Mouse (Mus musculus) right cerebral cortex, postnatal 10 days (tissue): ENCODE measurements around the gene Ppm1b.
A peak's percentile ranks its signal among the peaks of the same experiment; 100 is the strongest.

Experiments
- DNase-seq, 2 experiments: peaks; one replicate each; pipeline ENCODE4 v3.0.0; 2021; ENCODE audit warnings: low spot score in 2 of 2

Gene Ppm1b

GRCm38 (mm10) chr17:84958411-84958911 is 1.9 kb downstream of the Ppm1b start:
- DNase-seq, result peak in 1 of 2 experiments; percentile 31

DNA sequence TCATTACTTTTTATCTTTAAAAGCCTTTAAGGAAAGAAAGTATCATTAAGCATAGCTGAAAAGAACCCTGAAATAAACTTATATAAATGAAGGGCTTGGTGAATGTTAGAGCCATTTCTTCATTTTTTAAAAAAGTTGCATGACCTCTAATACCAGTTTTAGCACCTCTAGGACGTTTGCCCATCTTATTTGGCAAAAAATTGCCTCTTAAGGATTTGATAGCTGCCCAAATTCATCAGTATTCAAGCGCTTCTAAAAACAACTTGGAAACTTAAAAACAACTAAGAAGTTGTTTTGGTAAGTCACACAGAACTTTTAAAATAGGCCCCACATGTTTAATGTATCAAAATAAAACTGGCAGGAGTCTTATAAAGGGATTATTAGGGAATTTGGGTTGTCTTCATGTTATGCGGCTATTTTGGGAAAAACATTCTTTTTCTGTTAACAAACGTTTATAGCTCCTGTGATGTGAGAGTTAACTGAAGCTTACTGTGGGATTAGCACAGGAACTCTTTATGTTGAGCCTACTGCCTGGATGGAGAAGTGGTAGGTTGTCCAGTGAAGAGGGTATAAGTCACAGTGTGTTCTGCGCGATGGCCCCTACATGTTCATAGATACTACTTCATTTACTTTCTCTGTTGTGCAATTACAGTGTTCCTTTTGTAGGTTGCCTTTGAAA is 2.6 kb downstream of the Ppm1b start:
- no peak for DNase-seq

DNA sequence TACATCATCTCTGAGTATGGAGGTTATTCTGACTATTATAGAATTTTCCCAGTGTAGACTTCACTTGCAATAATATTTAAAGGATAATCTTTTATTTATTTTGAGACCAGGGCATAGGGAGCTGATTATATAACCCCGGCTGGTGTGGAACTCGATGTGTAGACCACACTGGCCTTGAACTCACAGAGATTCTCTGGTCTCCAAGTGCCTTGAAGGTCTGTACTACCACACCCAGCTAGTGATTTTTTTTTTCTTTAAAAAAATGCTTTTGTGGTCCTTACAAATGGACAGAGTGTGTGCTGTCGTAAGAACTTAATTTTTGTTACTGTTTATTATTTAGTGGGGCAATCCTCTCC is 3.1 kb downstream of the Ppm1b start:
- no peak for DNase-seq

GRCm38 (mm10) chr17:84960136-84960535 is 3.6 kb downstream of the Ppm1b start:
- DNase-seq, result no peak

DNA sequence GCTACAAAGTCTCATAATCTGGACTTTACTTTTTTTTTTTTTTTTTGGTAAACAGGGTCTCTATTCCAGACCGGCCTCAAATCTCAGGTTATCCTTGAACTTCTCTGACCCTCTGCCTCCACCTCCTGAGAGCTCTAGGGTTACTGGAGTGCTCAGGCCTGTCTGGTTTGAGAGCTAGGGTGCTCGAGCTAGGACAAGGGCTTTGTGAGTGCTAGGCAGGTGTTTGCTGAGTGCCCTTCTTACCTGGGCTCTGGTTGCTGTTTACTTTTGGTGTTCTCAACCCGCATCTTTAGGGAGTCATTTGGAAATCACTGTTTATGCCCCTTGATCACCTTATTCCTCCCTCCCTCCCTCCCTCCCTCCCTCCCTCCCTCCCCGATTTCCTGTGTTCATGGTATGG is 5.5 kb downstream of the Ppm1b start:
- DNase-seq, result no peak

DNA sequence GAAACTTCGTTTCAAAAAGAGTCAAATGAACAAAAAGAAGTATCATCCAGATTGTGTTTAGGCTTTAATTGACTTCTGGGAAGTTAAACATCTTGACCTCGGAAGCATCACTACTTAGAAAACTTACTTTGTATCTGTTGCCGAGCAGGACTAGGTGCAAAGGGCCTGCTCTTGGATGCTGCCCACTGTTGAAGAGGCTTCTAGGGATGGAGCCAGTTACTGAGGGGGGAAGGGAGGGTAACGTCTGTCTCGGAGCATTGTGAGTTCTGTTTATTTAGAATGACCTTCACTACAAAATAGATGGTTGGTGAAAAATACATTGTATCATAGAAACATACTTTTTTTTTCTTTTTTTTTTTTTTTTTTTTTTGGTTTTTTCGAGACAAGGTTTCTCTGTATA is 7.1 kb downstream of the Ppm1b start:
- no peak for DNase-seq

- DNase-seq, result no peak
Measured at GRCm38 (mm10) chr17:84966231-84966630, 9.7 kb downstream of the Ppm1b start.

- no peak for DNase-seq
Measured at GRCm38 (mm10) chr17:84967045-84967444, 10.5 kb downstream of the Ppm1b start.

- no peak for DNase-seq
Measured at GRCm38 (mm10) chr17:84969916-84970315, 13.4 kb downstream of the Ppm1b start.

GRCm38 (mm10) chr17:84981721-84982120 is 25.2 kb downstream of the Ppm1b start:
- DNase-seq, result no peak

DNA sequence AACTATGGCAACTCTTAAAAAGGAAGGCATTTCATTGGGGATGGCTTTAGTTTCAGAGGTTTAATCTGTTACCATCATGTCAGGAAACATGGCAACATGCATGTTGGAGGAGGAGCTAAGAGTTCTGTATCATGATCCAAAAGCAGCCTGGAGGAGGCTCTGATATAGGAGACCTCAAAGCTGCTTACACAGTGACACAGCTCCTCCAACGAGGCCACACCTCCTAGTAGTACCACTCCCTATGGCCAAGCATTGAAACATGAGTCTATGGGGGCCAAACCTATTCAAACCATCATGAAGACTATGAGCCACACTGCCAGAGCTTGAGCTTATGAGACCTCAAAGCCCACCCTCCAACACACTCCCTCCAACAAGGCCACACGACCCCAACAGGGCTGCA is 26.2 kb downstream of the Ppm1b start:
- DNase-seq, result no peak

DNA sequence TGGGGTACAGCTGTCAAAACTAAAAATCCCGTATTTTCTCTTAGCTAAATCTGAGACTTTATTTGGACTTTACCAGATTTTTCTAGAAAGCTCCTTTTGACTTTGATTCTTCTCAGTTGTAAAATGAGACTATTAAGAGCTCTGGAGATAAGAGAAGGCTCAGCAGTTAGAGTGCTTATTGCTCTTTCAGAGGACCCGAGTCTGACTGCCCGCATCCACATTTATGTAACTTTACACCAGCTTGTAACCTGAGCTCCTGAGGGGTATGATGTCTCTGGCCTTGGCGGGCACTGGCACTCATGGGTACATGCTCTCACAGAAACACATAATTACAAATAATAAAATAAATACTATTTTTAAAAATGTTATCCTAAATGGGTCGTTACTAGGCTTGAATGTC is 29.8 kb downstream of the Ppm1b start:
- no peak for DNase-seq

GRCm38 (mm10) chr17:84987834-84988410 is 31.4 kb downstream of the Ppm1b start:
- DNase-seq, result no peak

DNA sequence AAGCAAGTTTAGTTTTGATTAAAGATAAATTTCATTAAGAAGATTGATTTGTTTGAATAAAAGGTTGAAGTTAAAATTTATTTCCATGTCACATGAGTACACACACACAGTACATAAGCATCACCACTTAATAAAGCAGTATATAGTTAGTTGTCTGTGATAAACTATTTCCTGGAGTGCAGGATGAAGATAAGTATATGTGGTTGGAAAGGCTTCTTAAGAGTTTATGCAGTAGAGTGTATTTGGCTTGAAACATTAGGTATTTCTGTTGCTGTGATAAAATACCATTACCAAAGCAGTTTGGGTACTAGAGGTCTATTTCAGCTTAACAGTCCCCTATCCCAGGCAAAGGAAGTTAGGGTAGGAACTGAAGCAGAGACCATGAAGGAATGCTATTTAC is 32.0 kb downstream of the Ppm1b start:
- DNase-seq, result no peak

- peak in 1 of 2 experiments; percentile 11 for DNase-seq
Measured at GRCm38 (mm10) chr17:84995844-84996243, 39.3 kb downstream of the Ppm1b start.

- peak in 1 of 2 experiments; percentile 15 for DNase-seq
Measured at GRCm38 (mm10) chr17:84997639-84998038, 41.1 kb downstream of the Ppm1b start.

GRCm38 (mm10) chr17:84999636-85000035 is 43.1 kb downstream of the Ppm1b start:
- DNase-seq, result peak in 1 of 2 experiments; percentile 32

DNA sequence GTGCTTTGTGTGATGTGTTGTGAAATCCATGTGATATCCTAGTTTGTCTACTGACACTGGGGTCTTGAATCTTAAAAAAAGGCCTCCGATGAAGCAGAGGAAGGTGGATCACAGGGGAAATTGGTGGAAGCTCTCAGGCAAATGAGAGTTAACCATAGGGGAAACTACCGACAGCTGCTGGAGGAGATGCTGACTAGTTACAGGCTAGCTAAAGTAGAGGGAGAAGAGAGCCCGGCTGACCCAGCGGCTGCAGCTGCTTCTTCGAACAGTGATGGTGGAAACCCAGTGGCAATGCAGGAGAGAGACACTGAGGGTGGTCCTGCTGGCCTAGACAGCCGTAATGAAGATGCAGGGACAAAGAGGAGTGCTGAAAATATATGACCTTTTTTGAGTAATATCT is 56.9 kb downstream of the Ppm1b start:
- DNase-seq, result no peak

GRCm38 (mm10) chr17:85014632-85015031 is 58.1 kb downstream of the Ppm1b start:
- DNase-seq, result no peak

DNA sequence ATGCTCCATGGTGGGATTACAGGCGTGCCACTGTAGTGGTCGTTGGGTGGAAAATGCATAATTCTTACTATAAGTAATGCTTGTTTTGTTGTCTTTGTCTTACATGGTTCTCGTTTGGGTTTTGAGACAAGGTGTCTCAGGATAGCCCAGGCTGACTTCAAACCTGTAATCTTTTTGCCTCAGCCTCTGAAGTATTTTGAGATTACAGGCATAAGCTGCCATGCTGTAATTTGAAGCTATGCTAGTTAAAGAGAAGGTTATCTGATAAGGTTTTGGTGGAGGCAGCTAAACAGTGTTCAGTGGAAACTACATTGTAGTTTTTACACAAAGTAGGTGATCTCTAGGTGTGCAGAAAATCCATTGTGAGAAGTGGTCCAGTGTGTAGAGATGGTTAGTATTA is 61.8 kb downstream of the Ppm1b start:
- no peak for DNase-seq

GRCm38 (mm10) chr17:85018794-85019193 is 62.3 kb downstream of the Ppm1b start:
- DNase-seq, result peak in 1 of 2 experiments; percentile 15

DNA sequence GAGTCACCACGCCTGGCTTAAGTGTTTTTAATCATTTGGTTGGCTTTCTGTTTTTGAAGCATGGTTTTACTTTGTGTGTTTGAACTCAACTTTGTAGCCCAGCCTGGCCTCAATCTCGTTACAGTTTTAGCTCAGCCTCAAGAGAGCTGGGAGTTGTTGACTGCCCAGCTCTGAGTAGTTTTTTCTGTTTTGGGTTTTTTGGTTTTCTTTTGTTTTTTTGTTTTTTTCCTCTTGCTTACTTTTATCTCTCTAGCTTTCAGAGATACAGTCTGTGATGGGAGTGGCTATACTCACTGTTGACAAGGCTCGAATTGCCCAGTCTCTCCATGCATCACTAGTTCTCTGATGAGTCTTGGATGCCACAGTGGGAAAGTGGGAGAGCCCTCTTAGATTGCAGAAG is 63.8 kb downstream of the Ppm1b start:
- no peak for DNase-seq
